Mouse (Mus musculus): ENCODE data around the gene Dip2b. TPM values are rescaled to one million over a fixed set of nuclear protein-coding genes. Genes with fewer than 3 reads are reported as not detected.

Dip2b gene
- polyA plus RNA-seq, 2 experiments = 2.0 to 2.8 TPM

DNA sequence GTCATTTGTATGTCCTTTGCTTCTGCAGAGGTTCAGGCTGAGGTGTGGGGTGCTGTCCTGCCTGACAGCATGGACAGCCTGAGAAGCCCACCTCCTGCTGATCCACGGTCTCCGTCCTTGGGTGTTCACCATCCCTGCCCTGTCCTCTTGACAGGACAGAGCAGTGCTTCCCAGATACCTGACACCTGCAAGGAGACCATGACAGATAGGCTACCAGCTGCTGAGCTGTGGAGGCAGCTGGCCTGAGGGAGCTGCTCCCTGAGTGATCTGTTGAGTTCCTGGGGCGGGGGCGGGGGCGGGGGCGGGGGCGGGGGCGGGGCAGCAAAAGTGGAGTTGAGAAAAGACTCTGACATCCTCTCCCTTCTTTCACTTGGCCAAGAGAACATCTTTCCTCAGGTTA lies 36.3 kb downstream of the Dip2b start:
- H3K9me3 ChIP-seq (ENCODE audit: control insufficient read depth, low read length) = no peaks in the 10 kb centered on the region
- no peak for DNase-seq (ENCODE audit: low read depth in 3 of 3, low spot score in 3 of 3)
- TF ChIP-seq EP300 (IDR thresholded peaks at IDR 0.05; ENCODE audit: low read depth) (no peak), CTCF (IDR thresholded peaks at IDR 0.05; ENCODE audit: low read depth) (no peak)
- no peaks in the 10 kb centered on the region for H3K27me3 ChIP-seq (ENCODE audit: control insufficient read depth, insufficient read depth, low read length)
- H3K4me2 ChIP-seq (ENCODE audit: low read depth) = no peak overlapping the region
- 32% methylated on average over 8 of the region's 8 CpGs for WGBS (ENCODE audit: insufficient replicate concordance)
- H3K27ac ChIP-seq = no peak overlapping the region
- H3K36me3 ChIP-seq (replicated peaks; ENCODE audit: control insufficient read depth, insufficient read depth, low read depth) = no peaks in the 10 kb centered on the region
- H3K4me1 ChIP-seq (replicated peaks; ENCODE audit: control insufficient read depth in 2 of 2, insufficient read depth in 2 of 2, low read length in 1 of 2) = peaks cover 3 to 23% of the 10 kb centered on the region in 2 experiments
- H3K9ac ChIP-seq (replicated peaks) = no peak overlapping the region
- no peak overlapping the region for H3K4me3 ChIP-seq (ENCODE audit: insufficient read depth in 1 of 2, low read depth in 2 of 2, low read length in 2 of 2)
- ATAC-seq (ENCODE audit: insufficient read depth) = no peak

DNA sequence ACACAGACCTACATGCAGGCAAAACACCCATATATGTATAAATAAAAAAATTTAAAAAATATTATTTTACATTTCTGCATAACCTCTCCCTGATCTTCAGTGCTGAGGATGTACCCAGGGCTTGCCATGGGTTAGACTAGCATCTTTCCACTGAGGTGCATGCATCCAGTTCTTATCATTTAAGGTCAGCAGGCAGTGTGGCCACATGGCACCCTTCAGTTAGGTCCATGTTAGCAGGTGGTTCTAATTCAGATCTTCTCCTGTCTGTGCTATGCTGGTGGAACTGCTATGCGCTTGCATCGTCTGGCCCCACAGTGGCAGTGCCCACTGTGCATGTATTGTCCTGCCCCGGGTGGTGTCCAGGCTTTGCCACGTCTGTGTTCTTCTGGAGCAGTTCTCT lies 37.9 kb downstream of the Dip2b start:
- Histone ChIP-seq H3K9ac (replicated peaks) (no peak overlapping the region), H3K4me1 (replicated peaks; ENCODE audit: control insufficient read depth in 2 of 2, insufficient read depth in 2 of 2, low read length in 1 of 2) (peaks cover 8 to 29% of the 10 kb centered on the region in 2 experiments), H3K4me2 (ENCODE audit: low read depth) (no peak overlapping the region), H3K9me3 (ENCODE audit: control insufficient read depth, low read length) (no peaks in the 10 kb centered on the region), H3K27me3 (ENCODE audit: control insufficient read depth, insufficient read depth, low read length) (no peaks in the 10 kb centered on the region), H3K36me3 (replicated peaks; ENCODE audit: control insufficient read depth, insufficient read depth, low read depth) (no peaks in the 10 kb centered on the region), H3K27ac (no peak overlapping the region), H3K4me3 (ENCODE audit: insufficient read depth in 1 of 2, low read depth in 2 of 2, low read length in 2 of 2) (no peak overlapping the region)
- TF ChIP-seq CTCF (IDR thresholded peaks at IDR 0.05; ENCODE audit: low read depth) (no peak), EP300 (IDR thresholded peaks at IDR 0.05; ENCODE audit: low read depth) (no peak)
- DNase-seq (ENCODE audit: low read depth in 3 of 3, low spot score in 3 of 3) (no peak), ATAC-seq (ENCODE audit: insufficient read depth) (peak; percentile 33; the same call in 1 of the 2 replicates)
- WGBS (ENCODE audit: insufficient replicate concordance) = 67% methylated on average over 4 of the region's 4 CpGs

DNA sequence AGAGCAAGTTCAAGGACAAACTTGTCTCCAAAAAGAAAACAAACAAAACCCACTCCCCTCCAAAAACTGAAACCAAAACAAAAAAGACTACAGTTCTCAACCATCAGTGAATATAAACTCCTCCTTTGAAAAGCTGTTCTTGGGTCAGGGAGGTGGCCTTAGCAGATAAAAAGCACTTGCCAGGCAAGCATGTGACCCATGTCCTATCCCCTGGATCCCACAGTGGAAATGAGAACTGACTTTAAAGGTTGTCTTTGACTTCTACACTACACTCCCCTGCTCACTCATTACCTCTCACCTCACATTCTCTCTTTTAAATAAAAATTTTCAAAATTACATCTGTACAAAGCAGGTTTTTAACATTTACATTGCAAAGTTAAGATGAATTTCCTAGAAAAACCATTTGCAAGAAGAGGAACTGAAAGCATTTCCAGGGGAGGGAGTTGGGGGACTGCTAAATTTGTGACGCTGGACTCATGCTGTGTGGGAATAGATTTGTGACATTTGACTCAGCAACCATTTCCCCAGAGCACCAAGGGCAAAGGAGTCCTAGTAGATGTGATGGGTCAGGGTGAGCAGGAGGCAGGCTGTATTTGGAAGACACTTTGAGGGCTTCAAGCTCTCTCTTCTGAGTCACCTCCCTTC lies 42.5 kb downstream of the Dip2b start:
- TF ChIP-seq CTCF (IDR thresholded peaks at IDR 0.05; ENCODE audit: low read depth) (no peak), EP300 (IDR thresholded peaks at IDR 0.05; ENCODE audit: low read depth) (no peak)
- no peak overlapping the region for H3K9ac ChIP-seq (replicated peaks)
- DNase-seq (ENCODE audit: low read depth in 3 of 3, low spot score in 3 of 3) = no peak
- peaks cover 8 to 16% of the 10 kb centered on the region in 2 experiments; a peak in 3 of 4 replicates for H3K4me1 ChIP-seq (replicated peaks; ENCODE audit: control insufficient read depth in 2 of 2, insufficient read depth in 2 of 2, low read length in 1 of 2)
- no peak overlapping the region for H3K27ac ChIP-seq
- 14% methylated on average over 1 of the region's 1 CpGs for WGBS (ENCODE audit: insufficient replicate concordance)
- no peak for ATAC-seq (ENCODE audit: insufficient read depth)
- no peaks in the 10 kb centered on the region for H3K27me3 ChIP-seq (ENCODE audit: control insufficient read depth, insufficient read depth, low read length)
- no peak overlapping the region for H3K4me2 ChIP-seq (ENCODE audit: low read depth)
- no peak overlapping the region for H3K4me3 ChIP-seq (ENCODE audit: insufficient read depth in 1 of 2, low read depth in 2 of 2, low read length in 2 of 2)
- no peaks in the 10 kb centered on the region for H3K9me3 ChIP-seq (ENCODE audit: control insufficient read depth, low read length)
- no peaks in the 10 kb centered on the region for H3K36me3 ChIP-seq (replicated peaks; ENCODE audit: control insufficient read depth, insufficient read depth, low read depth)

DNA sequence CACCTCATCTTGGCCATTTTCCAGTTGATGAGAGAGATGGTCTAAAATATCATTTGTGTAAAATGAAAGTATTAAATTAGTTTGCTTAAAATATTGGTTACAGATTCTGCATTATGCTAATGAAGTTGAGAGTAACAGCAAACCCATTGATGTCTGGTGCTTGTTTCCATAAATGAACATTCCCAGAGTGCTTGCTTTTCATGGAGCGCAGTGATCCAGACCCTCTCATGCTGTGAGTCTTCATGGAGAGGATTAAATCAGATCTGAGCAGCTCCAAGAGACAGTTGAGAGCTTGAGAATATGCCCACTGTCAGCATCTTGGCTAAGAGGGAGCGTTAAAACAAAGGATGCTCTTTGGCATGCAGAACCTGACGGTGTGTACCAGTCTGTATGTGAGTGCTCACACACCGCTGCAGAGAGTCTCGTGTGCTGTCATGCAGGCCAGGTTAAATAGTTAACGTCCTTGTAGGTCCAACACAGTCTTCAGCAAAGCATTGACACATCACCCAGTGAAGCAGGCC lies 43.1 kb downstream of the Dip2b start:
- H3K9me3 ChIP-seq (ENCODE audit: control insufficient read depth, low read length) = no peaks in the 10 kb centered on the region
- ATAC-seq (ENCODE audit: insufficient read depth) (no peak), DNase-seq (ENCODE audit: low read depth in 3 of 3, low spot score in 3 of 3) (no peak)
- 81% methylated on average over 6 of the region's 6 CpGs for WGBS (ENCODE audit: insufficient replicate concordance)
- H3K9ac ChIP-seq (replicated peaks) = no peak overlapping the region
- no peak overlapping the region for H3K4me2 ChIP-seq (ENCODE audit: low read depth)
- no peaks in the 10 kb centered on the region for H3K36me3 ChIP-seq (replicated peaks; ENCODE audit: control insufficient read depth, insufficient read depth, low read depth)
- TF ChIP-seq EP300 (IDR thresholded peaks at IDR 0.05; ENCODE audit: low read depth) = no peak
- TF ChIP-seq CTCF (IDR thresholded peaks at IDR 0.05; ENCODE audit: low read depth) = no peak
- peaks cover 5 to 11% of the 10 kb centered on the region in 2 experiments; a peak in 3 of 4 replicates for H3K4me1 ChIP-seq (replicated peaks; ENCODE audit: control insufficient read depth in 2 of 2, insufficient read depth in 2 of 2, low read length in 1 of 2)
- H3K27me3 ChIP-seq (ENCODE audit: control insufficient read depth, insufficient read depth, low read length) = no peaks in the 10 kb centered on the region
- H3K27ac ChIP-seq = no peak overlapping the region
- no peak overlapping the region for H3K4me3 ChIP-seq (ENCODE audit: insufficient read depth in 1 of 2, low read depth in 2 of 2, low read length in 2 of 2)

DNA sequence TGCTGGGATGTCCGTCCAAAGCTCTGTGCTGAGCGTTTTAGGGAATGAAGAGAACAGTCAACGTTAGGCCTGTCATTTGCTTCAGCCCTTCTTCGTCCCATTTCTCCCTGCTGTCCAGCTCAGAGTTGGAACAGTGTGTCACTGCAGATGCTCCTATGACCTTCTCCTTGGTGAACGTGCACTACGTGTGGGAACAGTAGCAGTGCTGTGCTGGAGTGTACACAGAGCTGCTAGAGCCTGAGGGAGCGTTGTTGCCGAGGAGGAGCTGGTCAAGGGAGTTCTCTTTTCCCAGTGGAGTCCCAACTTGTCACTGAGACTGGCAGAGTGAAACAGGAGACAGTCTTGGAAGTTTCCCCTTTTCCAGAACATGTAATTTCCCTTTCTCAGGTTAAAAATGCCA lies 43.6 kb downstream of the Dip2b start:
- TF ChIP-seq CTCF (IDR thresholded peaks at IDR 0.05; ENCODE audit: low read depth) (no peak), EP300 (IDR thresholded peaks at IDR 0.05; ENCODE audit: low read depth) (no peak)
- H3K36me3 ChIP-seq (replicated peaks; ENCODE audit: control insufficient read depth, insufficient read depth, low read depth) = no peaks in the 10 kb centered on the region
- H3K27ac ChIP-seq = no peak overlapping the region
- no peak overlapping the region for H3K4me3 ChIP-seq (ENCODE audit: insufficient read depth in 1 of 2, low read depth in 2 of 2, low read length in 2 of 2)
- H3K27me3 ChIP-seq (ENCODE audit: control insufficient read depth, insufficient read depth, low read length) = no peaks in the 10 kb centered on the region
- no peak for DNase-seq (ENCODE audit: low read depth in 3 of 3, low spot score in 3 of 3)
- 71% methylated on average over 8 of the region's 8 CpGs for WGBS (ENCODE audit: insufficient replicate concordance)
- no peaks in the 10 kb centered on the region for H3K9me3 ChIP-seq (ENCODE audit: control insufficient read depth, low read length)
- no peak overlapping the region for H3K9ac ChIP-seq (replicated peaks)
- ATAC-seq (ENCODE audit: insufficient read depth) = no peak
- H3K4me2 ChIP-seq (ENCODE audit: low read depth) = no peak overlapping the region
- H3K4me1 ChIP-seq (replicated peaks; ENCODE audit: control insufficient read depth in 2 of 2, insufficient read depth in 2 of 2, low read length in 1 of 2) = peaks cover 5 to 7% of the 10 kb centered on the region in 2 experiments; a peak in 3 of 4 replicates
